Mouse (Mus musculus) small intestine, adult 2 months (tissue): ENCODE data around the gene Olfr735.

ENCODE experiments used
- CTCF ChIP-seq: fragments of 200-500 bp; IDR thresholded peaks from 2 replicates; pipeline ENCODE4 v1.5.1; 2012; ENCODE audit warnings: low read depth, mild to moderate bottlenecking, control low read depth, inconsistent platforms, low read length, moderate library complexity, mixed read lengths; ENCODE audit not compliant: insufficient replicate concordance, insufficient read length; ENCODE audit errors: extremely low read depth
- POLR2A ChIP-seq: fragments of 200-500 bp; IDR thresholded peaks from 2 replicates; pipeline ENCODE4 v1.6.1; 2012; ENCODE audit warnings: low read depth, mild to moderate bottlenecking, control low read depth, inconsistent platforms, low read length, moderate library complexity

- TF ChIP-seq CTCF (no peak), POLR2A (no peak)
Measured at GRCm38 (mm10) chr14:50363561-50363960, 14.9 kb upstream of the Olfr735 start.
